Mouse (Mus musculus): ENCODE data around the gene Tril. TPM values are rescaled to one million over a fixed set of nuclear protein-coding genes. Genes with fewer than 3 reads are reported as not detected.

Tril gene
- polyA plus RNA-seq, 1 experiment from 2014 or later, result 65.8 TPM

DNA sequence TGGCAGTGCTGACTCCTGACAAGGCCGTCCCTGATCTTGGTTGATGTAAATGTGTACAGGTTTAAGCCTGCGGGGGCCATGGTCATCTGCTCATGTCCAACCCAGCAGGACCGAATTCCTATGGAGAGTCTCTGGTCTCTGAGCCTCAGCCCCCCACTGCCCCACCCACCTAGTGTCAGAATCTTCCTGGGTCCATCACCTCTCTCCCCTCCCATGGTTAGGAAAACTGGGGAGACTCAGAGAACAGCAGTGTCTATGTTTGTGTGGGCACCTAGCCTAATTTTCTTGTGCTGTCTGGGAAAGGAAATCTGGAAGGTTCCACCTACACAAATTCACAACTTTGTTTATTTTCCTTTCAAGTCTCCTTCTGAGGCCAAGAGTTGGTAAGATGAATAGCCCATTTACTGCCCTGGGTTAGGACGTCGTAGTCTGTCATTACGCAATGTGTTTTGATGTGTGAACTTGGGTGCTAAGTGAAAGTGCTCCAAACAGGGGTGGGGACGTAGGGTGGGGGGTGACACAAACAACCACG, 42.1 kb downstream of the Tril start:
- Histone ChIP-seq H3K36me3 (replicated peaks) (no peaks in the 10 kb centered on the region), H3K27me3 (replicated peaks; ENCODE audit: low read depth, poor library complexity, severe bottlenecking) (0 out of 2 replicates have a peak, but pooled peaks cover 3% of the 10 kb centered on the region), H3K4me3 (no peak overlapping the region), H3K9me3 (no peaks in the 10 kb centered on the region), H3K4me1 (peaks cover 7% of the 10 kb centered on the region; the same call in 1 of the 2 replicates), H3K27ac (replicated peaks) (no peak overlapping the region)
- DNase-seq (ENCODE audit: low spot score), result no peak
- 74% methylated on average over 8 of the region's 8 CpGs for WGBS

- Histone ChIP-seq H3K36me3 (replicated peaks) (no peaks in the 10 kb centered on the region), H3K27me3 (replicated peaks; ENCODE audit: low read depth, poor library complexity, severe bottlenecking) (no peaks in the 10 kb centered on the region), H3K4me1 (peaks cover 14% of the 10 kb centered on the region), H3K9me3 (no peaks in the 10 kb centered on the region), H3K4me3 (no peak overlapping the region), H3K27ac (replicated peaks) (no peak overlapping the region)
- 87% methylated on average over 4 of the region's 4 CpGs for WGBS
- no peak for DNase-seq (ENCODE audit: low spot score)
Measured at GRCm38 (mm10) chr6:53768275-53768674, 52.4 kb downstream of the Tril start.

DNA sequence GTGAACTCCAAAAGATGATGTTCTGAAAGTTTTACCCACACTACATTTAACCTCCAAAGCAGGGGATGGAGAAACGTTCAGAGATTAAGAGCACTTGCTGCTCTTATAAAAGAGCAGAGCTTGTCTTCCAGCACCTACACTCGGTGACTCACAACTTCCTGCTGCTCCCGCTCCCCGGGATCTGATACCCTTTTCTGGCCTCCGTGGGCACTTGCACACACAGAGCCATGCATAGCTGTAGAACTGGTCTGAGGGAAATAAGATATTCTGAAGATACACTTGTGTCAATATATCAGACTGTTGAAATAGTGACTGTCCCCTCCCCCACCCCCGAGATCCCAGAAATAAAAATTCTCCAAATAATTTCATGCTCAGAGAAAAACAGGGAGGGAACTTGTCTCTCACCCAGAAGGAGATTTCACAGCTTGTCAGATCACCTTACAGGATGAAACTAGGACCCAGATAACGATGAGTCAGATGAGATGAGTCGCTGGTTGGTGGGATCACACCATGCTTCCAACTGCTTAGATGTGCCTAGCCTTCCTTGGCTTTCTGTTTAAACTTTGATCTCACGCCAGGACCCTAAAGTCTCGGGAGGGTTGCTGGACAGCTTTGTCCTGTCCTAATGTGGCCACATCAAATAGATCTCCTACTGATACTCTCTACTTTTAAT, 54.3 kb downstream of the Tril start:
- no peaks in the 10 kb centered on the region for H3K9me3 ChIP-seq
- H3K27ac ChIP-seq (replicated peaks), result peak overlapping the region; percentile 48; the same call in 1 of the 2 replicates
- 62% methylated on average over 10 of the region's 10 CpGs for WGBS
- H3K27me3 ChIP-seq (replicated peaks; ENCODE audit: low read depth, poor library complexity, severe bottlenecking), result no peaks in the 10 kb centered on the region
- no peak for DNase-seq (ENCODE audit: low spot score)
- peaks cover 29% of the 10 kb centered on the region for H3K4me1 ChIP-seq
- H3K36me3 ChIP-seq (replicated peaks), result no peaks in the 10 kb centered on the region
- no peak overlapping the region for H3K4me3 ChIP-seq

DNA sequence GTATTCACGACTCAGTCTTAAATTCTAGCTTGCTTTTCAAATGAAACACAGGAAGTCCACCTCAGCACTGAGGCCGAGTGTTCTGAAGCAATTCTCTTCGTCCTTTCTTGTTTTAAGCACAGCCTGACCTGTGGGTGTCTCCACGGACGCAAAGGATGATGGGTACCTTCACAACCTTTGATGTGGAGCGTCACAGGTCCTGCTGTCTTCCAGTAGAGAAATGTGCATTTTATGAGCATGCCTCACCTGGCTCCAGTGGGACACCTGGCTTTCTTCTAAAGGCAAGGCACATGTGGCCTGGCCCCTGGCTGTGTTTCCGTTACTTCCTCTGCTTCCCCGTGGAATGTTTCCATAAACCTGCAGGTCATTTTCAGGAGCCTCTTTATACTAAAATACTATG, 54.9 kb downstream of the Tril start:
- Histone ChIP-seq H3K27ac (replicated peaks) (peak overlapping the region; percentile 48; the same call in 1 of the 2 replicates), H3K9me3 (no peaks in the 10 kb centered on the region), H3K36me3 (replicated peaks) (no peaks in the 10 kb centered on the region), H3K4me3 (no peak overlapping the region), H3K27me3 (replicated peaks; ENCODE audit: low read depth, poor library complexity, severe bottlenecking) (0 out of 2 replicates have a peak, but pooled peaks cover 6% of the 10 kb centered on the region), H3K4me1 (peaks cover 35% of the 10 kb centered on the region)
- DNase-seq (ENCODE audit: low spot score), result no peak
- 74% methylated on average over 8 of the region's 8 CpGs for WGBS

Other genes with a start within 250 kb of the Tril start
- gene Cpvl, start 157.8 kb upstream of the Tril start, polyA plus RNA-seq (2016; fragmentation: Nextera tagmentation; extraction: Ambion mirVana), result 0.10 and 0.22 TPM in 2 replicates
- 10.7 and 11.3 TPM in 2 replicates for gene Chn2, start 218.7 kb upstream of the Tril start, polyA plus RNA-seq (2016; fragmentation: Nextera tagmentation; extraction: Ambion mirVana)